Mouse (Mus musculus) lung, postnatal 0 days (tissue): ENCODE measurements at regions not wholly inside any gene's neighbourhood (a gene's known extent, or its start where the extent isn't known, plus 50 kb on each side); places are given as distances from the start of the nearest gene placed in this dataset.

Experiments used
- ATAC-seq: fragments of 200-750 bp; cut with Nextera tagmentation; 2 replicates; pipeline ENCODE4 v1.8.0; 2017; ENCODE audit warnings: moderate library complexity
- DNase-seq: peaks from one replicate; pipeline ENCODE4 v3.0.0-alpha.2; 2016; ENCODE audit warnings: low spot score
- H3K27ac ChIP-seq: fragments of 300-500 bp; sonication (generic); 2 replicates; pipeline ENCODE4 v1.5.1; 2014; ENCODE audit warnings: antibody characterized with exemption, mild to moderate bottlenecking, low read length, mixed read lengths
- H3K27me3 ChIP-seq: fragments of 300-500 bp; sonication (generic); replicated peaks from 2 replicates; pipeline ENCODE4 v1.6.1; 2014; ENCODE audit warnings: low read length, mixed read lengths; ENCODE audit not compliant: insufficient read depth
- H3K36me3 ChIP-seq: fragments of 300-500 bp; sonication (generic); 2 replicates; pipeline ENCODE4 v1.6.1; 2014; ENCODE audit warnings: low read length, mixed read lengths; ENCODE audit not compliant: insufficient read depth
- H3K4me1 ChIP-seq: fragments of 300-500 bp; sonication (generic); 2 replicates; pipeline ENCODE4 v1.6.1; 2014; ENCODE audit warnings: antibody characterized with exemption, low read depth, low read length, mixed read lengths; ENCODE audit not compliant: insufficient read depth
- H3K4me2 ChIP-seq: fragments of 300-500 bp; sonication (generic); replicated peaks from 2 replicates; pipeline ENCODE4 v1.6.1; 2014; ENCODE audit warnings: low read depth, mild to moderate bottlenecking, low read length, moderate library complexity, mixed read lengths
- H3K4me3 ChIP-seq: fragments of 300-500 bp; sonication (generic); 2 replicates; pipeline ENCODE4 v1.5.1; 2014; ENCODE audit warnings: low read depth, low read length
- H3K9ac ChIP-seq: fragments of 300-500 bp; sonication (generic); replicated peaks from 2 replicates; pipeline ENCODE4 v1.6.1; 2014; ENCODE audit warnings: low read depth, mild to moderate bottlenecking
- H3K9me3 ChIP-seq: fragments of 300-500 bp; sonication (generic); 2 replicates; pipeline ENCODE4 v1.6.1; 2016; ENCODE audit warnings: low read length, mixed read lengths
- CTCF ChIP-seq: IDR thresholded peaks from 2 replicates; pipeline ENCODE4 v1.5.1; 2016; ENCODE audit warnings: antibody characterized with exemption, mild to moderate bottlenecking
- EP300 ChIP-seq: IDR thresholded peaks from 2 replicates; pipeline ENCODE4 v1.6.1; 2016; ENCODE audit warnings: antibody characterized with exemption, mild to moderate bottlenecking, control low read depth
- WGBS: fragments of 180-500 bp; shearing (Covaris S2); extraction: QIAGEN DNeasy Blood & Tissue Kit; methylation state at CpG from one replicate; pipeline ENCODE4 v1.1.7; 2014; 5-methylcytosine and 5-hydroxymethylcytosine counted together

DNA sequence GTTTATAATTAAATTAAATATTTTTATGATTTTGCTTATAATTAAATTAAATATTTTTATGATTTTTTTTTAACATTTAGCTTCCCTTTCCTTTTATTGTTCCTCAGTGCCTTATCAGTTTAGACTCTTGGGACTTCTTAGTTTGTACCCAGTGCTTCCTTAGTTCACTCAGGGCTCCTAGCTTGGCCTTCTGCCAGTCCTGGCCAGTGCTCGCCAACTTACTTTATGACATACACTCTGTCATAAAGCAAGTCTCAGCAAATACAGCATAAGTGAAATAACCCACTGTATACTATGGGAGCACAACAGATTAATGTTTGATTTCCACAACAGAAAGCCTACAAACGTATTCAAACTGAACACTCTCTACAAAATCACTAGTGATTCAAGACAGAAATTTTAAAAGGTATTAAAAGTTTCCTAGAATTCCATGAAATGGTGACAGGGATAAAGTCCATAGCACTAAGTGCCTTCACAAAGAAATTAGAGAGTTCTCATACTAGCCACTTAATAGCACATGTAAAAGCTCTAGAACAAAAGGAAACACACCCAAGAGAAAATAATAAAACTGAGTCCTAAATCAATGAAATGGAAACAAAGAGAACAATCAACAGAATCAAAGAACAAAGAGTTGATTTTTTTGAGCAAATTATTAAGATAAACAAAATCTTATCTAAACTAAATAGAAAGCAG lies 630.7 kb downstream of the Zbbx start:
- Histone ChIP-seq H3K4me1 (no peaks in the 10 kb centered on the region), H3K27ac (no peak overlapping the region), H3K9ac (no peak overlapping the region), H3K27me3 (no peaks in the 10 kb centered on the region), H3K4me3 (no peak overlapping the region), H3K36me3 (no peaks in the 10 kb centered on the region), H3K4me2 (no peak overlapping the region), H3K9me3 (no peaks in the 10 kb centered on the region)
- 34% methylated on average over 2 of the region's 2 CpGs for WGBS
- DNase-seq = no peak
- TF ChIP-seq CTCF (no peak), EP300 (no peak)
- ATAC-seq = no peak

DNA sequence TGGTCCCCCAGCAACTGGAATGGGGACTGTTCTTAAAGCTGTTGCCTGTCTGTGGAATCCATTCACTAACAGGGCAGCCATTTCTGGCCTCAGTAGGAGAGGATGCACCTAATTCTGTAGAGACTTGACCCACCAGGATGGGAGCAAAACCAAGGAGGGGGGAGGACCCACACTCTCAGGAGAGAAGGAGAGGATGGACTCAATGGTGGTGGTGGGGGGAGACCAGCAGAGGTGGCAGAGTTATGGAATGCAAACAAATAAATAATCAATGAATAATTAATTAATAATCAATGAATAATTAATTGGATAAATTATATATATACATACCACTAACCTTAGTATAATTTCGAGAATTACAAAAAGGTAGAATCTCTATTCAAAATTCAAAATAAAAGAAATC lies 681.1 kb downstream of the Zbbx start:
- Histone ChIP-seq H3K4me3 (no peak overlapping the region), H3K9me3 (no peaks in the 10 kb centered on the region), H3K27ac (no peak overlapping the region), H3K36me3 (no peaks in the 10 kb centered on the region), H3K4me1 (no peaks in the 10 kb centered on the region), H3K9ac (no peak overlapping the region), H3K27me3 (no peaks in the 10 kb centered on the region), H3K4me2 (no peak overlapping the region)
- TF ChIP-seq EP300 (no peak), CTCF (no peak)
- DNase-seq (no peak), ATAC-seq (no peak)
- WGBS = 68% methylated on average over 1 of the region's 1 CpGs
